Mouse (Mus musculus): ENCODE measurements at regions not wholly inside any gene's neighbourhood (a gene's known extent, or its start where the extent isn't known, plus 50 kb on each side); places are given as distances from the start of the nearest gene placed in this dataset.

GRCm38 (mm10) chr12:114478741-114479140 is 935.0 kb downstream of the Adam6a start:
- TF ChIP-seq CTCF (IDR thresholded peaks at IDR 0.05; ENCODE audit: low read depth) (no peak), EP300 (IDR thresholded peaks at IDR 0.05; ENCODE audit: low read depth) (no peak)
